Mouse (Mus musculus): ENCODE results near the gene Pex11a. TPM values are rescaled to one million over a fixed set of nuclear protein-coding genes. Genes with fewer than 3 reads are reported as not detected.

Gene Pex11a
- polyA plus RNA-seq (2012; rRNA removed; ENCODE audit: low replicate concordance): 28.4 and 47.4 TPM in 2 replicates

DNA sequence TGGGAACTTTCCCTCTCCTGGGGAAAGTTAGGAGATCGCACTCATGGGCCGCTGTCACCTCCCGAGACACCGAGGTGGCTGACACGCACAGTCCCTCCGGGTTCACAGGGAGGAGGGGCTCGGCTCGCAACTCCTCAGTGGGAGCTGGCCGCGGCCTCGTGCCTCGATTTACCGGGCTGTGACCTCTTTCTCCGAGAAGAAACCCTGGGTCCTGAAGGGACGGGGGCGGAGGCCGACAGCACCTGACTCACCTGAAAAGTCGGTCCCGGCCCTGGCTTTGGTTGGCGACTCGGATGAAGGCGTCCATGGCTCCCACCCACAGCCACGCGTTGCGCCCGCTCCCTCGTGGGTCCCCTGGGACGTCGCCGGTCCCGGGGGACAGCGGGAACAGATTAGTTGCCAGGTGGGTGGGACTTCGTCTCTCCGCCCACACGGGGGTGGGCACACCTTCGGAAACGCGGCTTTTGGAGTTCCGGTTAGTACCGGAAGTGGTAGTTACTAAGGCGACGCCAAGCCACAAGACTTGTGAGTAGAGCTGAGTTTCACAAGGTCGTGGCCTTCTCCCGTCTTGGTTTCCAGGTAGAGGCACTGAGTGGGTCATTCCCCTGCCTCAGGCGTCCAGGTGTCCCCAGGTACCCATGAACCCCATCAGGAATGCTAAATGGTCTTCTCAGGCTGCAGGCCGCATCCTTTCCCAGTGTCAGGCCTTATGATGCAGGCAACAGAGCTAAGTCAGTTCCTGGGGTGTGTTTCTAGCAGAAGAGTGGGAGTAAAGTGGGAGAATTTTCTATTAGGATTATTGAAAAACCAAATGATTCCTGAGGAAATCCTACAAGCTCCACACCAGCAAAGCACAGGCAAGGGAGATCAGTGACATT lies at the start of gene Pex11a, which contains the start of gene Wdr93:
TSS of gene Pex11a (minus strand) at position 473 of the 878 bp plus-strand sequence.
TSS of gene Wdr93 (plus strand) at position 505 of the 878 bp plus-strand sequence.

DNA sequence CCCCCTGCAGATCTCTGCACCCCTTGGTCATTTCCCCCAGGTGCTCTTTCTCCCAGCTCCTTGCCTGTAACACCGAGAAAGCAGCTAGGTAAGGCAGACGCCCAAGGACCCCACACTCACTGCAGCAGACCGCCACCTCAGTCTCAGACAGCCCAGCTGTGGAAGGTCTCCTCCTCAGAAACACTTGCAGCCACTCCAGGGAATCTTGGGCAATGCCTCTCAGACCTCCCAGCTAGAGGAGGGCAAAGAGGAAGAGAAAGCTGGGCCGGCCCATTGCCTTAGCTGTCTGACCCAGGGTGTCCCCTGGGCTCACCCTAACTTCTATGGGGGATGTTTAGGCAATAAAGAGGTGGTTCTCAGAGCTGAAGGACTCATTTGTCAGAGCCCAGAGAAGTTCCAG lies 10.3 kb downstream of the Pex11a start, which contains the start of gene Plin1:
TSS of gene Plin1 (minus strand) at position 282 of the 400 bp plus-strand sequence.

DNA sequence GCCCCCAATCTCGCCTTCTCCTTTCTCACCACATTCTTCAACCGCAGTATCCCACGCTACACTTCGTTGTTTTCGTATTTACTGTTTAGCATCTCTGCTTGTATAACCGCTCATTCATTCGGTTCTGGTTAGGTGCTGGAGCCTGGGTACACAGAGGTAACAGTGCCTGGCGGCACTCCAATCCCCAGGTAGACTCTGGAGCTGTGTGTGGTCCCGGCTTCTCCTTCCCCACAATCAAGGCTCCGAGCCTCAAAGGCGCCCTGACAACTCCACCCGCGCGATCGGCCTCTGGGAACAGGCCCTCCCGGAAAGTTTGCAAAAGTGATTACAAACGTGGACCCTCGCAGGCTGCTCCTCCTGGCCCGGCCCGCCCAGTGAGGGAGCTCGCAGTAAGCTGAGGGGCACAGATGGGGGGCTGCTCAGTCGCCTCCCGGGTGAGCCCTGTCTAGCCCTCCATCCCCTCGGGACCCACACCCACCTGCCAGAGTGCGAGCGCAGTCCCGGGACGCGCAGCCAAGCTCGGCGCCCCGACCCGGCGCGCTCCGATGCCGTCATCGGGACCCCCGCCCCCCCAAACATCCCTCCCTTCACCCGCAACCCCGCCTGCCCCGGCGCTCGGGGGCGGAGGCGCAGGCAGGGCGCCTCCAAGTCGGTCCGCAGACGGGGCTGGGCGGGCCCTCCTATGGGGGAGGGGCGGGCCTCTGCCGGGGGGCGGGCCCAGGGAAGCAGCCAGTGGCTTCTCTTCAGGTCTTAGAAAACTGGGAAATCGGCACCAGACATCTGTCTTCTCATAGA lies 27.5 kb downstream of the Pex11a start, which contains the start of gene Kif7:
TSS of gene Kif7 (minus strand) at position 534 of the 795 bp plus-strand sequence.

Other genes with a start within 250 kb of the Pex11a start
- not detected in 2 replicates for gene Rhcg, start 125.5 kb downstream of the Pex11a start, polyA plus RNA-seq (2012; rRNA removed; ENCODE audit: low replicate concordance)
- 0.27 and 0.62 TPM in 2 replicates for gene Ticrr, start 82.9 kb downstream of the Pex11a start, polyA plus RNA-seq (2012; rRNA removed; ENCODE audit: low replicate concordance)
- 1.9 and 3.9 TPM in 2 replicates for gene Kif7, start 27.4 kb downstream of the Pex11a start, polyA plus RNA-seq (2012; rRNA removed; ENCODE audit: low replicate concordance)
- gene Plin1, start 10.2 kb downstream of the Pex11a start, polyA plus RNA-seq (2012; rRNA removed; ENCODE audit: low replicate concordance): 1,122 and 1,658 TPM in 2 replicates
- gene Wdr93, start within 50 bp of the Pex11a start, polyA plus RNA-seq (2012; rRNA removed; ENCODE audit: low replicate concordance): 2.9 and 3.3 TPM in 2 replicates
- 0.23 and 0.33 TPM in 2 replicates for gene Mesp1, start 50.7 kb upstream of the Pex11a start, polyA plus RNA-seq (2012; rRNA removed; ENCODE audit: low replicate concordance)
- 0.45 and 0.63 TPM in 2 replicates for gene Mesp2, start 67.6 kb upstream of the Pex11a start, polyA plus RNA-seq (2012; rRNA removed; ENCODE audit: low replicate concordance)
- gene Anpep, start 117.9 kb upstream of the Pex11a start, polyA plus RNA-seq (2012; rRNA removed; ENCODE audit: low replicate concordance): 61.2 and 98.4 TPM in 2 replicates
- 15.0 and 19.2 TPM in 2 replicates for gene Ap3s2, start 177.5 kb upstream of the Pex11a start, polyA plus RNA-seq (2012; rRNA removed; ENCODE audit: low replicate concordance)
- 10.2 and 15.7 TPM in 2 replicates for gene Arpin, start 192.2 kb upstream of the Pex11a start, polyA plus RNA-seq (2012; rRNA removed; ENCODE audit: low replicate concordance)

Data from mammary gland, adult 2 months (tissue).